Mouse (Mus musculus) neural tube, embryonic 13.5 days (tissue): ENCODE measurements around the gene Fndc7. TPM values are rescaled to one million over a fixed set of nuclear protein-coding genes. Genes with fewer than 3 reads are reported as not detected.

Experiments
- ATAC-seq: fragments of 200-750 bp; cut with Nextera tagmentation; 2 replicates; pipeline ENCODE4 v1.8.0; 2017; ENCODE audit warnings: low read depth, mild to moderate bottlenecking, moderate TSS enrichment, moderate library complexity
- H3K27ac ChIP-seq: fragments of 300-500 bp; sonication (generic); replicated peaks from 2 replicates; pipeline ENCODE4 v1.5.1; 2015; ENCODE audit warnings: moderate library complexity, mild to moderate bottlenecking, inconsistent platforms
- H3K27me3 ChIP-seq: fragments of 300-500 bp; sonication (generic); 2 replicates; pipeline ENCODE4 v1.6.1; 2015; ENCODE audit warnings: mild to moderate bottlenecking, inconsistent platforms
- H3K36me3 ChIP-seq: fragments of 300-500 bp; sonication (generic); 2 replicates; pipeline ENCODE4 v1.6.1; 2015; ENCODE audit warnings: mild to moderate bottlenecking, inconsistent platforms
- H3K4me1 ChIP-seq: fragments of 300-500 bp; sonication (generic); replicated peaks from 2 replicates; pipeline ENCODE4 v1.6.1; 2015; ENCODE audit warnings: inconsistent platforms
- H3K4me2 ChIP-seq: fragments of 300-500 bp; sonication (generic); 2 replicates; pipeline ENCODE4 v1.6.1; 2015; ENCODE audit warnings: inconsistent platforms, mild to moderate bottlenecking, moderate library complexity
- H3K4me3 ChIP-seq: fragments of 300-500 bp; sonication (generic); 2 replicates; pipeline ENCODE4 v1.5.1; 2015; ENCODE audit warnings: mild to moderate bottlenecking, inconsistent platforms
- H3K9ac ChIP-seq: fragments of 300-500 bp; sonication (generic); 2 replicates; pipeline ENCODE4 v1.6.1; 2015; ENCODE audit warnings: moderate library complexity, mild to moderate bottlenecking, inconsistent platforms
- H3K9me3 ChIP-seq: fragments of 300-500 bp; sonication (generic); 2 replicates; pipeline ENCODE4 v1.6.1; 2016; ENCODE audit warnings: inconsistent platforms
- WGBS: fragments of 180-500 bp; shearing (Covaris S2); methylation state at CpG from one replicate; pipeline ENCODE4 v1.1.7; 2015; 5-methylcytosine and 5-hydroxymethylcytosine counted together
- polyA plus RNA-seq: library from polyadenylated mRNA; unstranded; fragments of >200 nt; fragmentation: Nextera tagmentation; extraction: Ambion mirVana; gene quantifications from 2 replicates; pipeline ENCODE4 v1.2.1, GENCODE M21; 2015

Gene Fndc7
- polyA plus RNA-seq, 1 experiment from 2014 or later = not detected

DNA sequence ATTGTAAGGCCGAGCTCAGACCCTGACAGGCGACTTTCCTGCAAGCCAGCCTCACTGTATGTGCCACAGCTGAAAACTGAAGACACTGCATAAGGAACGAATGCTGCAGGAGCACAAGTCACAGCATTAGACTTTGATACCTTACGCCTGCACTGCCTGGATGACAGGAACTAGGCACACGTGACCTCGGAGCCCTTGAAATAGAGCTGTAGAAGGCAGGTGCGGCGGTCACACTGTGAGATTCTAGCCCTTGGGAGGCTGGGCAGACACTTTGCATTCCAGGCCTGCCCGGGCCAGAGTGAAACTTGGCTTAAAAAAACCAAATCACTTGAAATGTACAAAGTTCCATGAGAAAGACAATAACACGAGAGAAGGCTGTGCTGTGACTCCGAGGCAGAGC, 59.3 kb downstream of the Fndc7 start:
- ATAC-seq = no peak
- no peak overlapping the region for H3K27ac ChIP-seq
- H3K9me3 ChIP-seq = no peaks in the 10 kb centered on the region
- 90% methylated on average over 11 of the region's 11 CpGs for WGBS
- H3K36me3 ChIP-seq = peaks cover 6% of the 10 kb centered on the region; the same call in 1 of the 2 replicates
- no peak overlapping the region for H3K9ac ChIP-seq
- H3K4me3 ChIP-seq = no peak overlapping the region
- H3K4me1 ChIP-seq = no peaks in the 10 kb centered on the region
- no peaks in the 10 kb centered on the region for H3K27me3 ChIP-seq
- no peak overlapping the region for H3K4me2 ChIP-seq

DNA sequence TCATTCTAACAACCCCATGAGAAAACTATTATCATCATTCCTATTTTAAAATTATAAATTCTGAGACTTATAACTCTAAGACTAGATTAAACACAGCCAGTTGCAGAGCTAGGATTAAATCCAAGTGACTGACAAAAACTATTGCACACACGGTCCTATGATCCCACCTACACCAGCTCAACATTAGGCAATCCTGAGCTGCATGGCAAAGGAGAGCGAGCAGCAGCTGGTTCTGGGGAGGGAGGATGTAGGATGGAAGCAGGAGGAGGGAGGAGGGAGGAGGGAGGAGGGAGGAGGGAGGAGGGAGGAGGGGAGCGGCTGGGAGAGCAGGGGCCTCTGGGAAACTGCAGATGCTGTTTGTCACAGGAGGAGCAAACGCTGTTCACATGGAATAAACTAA, 74.2 kb downstream of the Fndc7 start:
- Histone ChIP-seq H3K9ac (no peak overlapping the region), H3K4me1 (no peaks in the 10 kb centered on the region), H3K9me3 (no peaks in the 10 kb centered on the region), H3K36me3 (peaks cover 22% of the 10 kb centered on the region; the same call in 1 of the 2 replicates), H3K4me3 (no peak overlapping the region), H3K4me2 (no peak overlapping the region), H3K27ac (no peak overlapping the region), H3K27me3 (no peaks in the 10 kb centered on the region)
- ATAC-seq = no peak
- WGBS = 76% methylated on average over 3 of the region's 4 CpGs

DNA sequence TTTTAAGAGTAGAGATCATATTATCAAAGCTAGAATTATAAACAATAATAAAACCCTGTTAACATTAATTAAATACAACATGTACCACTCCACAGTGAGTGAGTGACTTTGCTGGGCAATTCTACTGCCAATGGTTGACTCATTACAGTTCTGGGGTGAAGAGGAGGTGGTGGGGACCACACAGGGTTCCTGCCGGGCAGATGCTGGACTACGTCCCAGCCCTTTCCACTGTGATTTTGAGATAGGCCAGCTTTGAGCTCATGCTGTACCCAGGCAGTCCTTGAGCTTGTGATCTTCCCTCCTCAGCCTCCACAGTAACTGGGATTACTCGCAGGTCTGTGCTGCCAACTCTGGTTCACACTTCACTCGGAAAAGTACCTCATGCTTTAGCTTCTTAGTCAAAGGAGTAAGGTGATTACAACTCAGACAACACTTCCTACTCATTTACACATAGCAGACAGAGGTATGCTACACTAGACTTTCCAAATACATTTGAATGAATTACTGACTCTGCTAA, 79.0 kb downstream of the Fndc7 start:
- WGBS = 82% methylated on average over 4 of the region's 4 CpGs
- H3K27me3 ChIP-seq = no peaks in the 10 kb centered on the region
- no peak for ATAC-seq

DNA sequence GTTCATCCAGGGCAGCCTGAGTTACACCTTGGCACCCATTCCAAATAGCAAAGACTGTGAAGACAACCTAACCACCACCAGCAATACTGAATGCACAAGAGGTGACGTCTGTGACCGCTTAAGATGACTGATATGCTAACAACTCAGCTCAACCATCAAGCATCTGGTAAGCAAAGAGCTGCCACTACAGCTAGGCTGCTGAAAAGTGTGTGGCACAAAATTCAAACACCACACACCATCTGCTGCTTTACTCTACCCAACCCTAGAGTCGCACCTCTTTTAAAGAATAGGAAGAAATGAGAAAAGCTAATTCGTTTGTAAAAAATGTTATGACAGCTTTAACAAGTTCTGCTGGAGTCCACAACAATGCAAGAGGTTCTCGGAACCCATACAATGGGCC, 84.2 kb downstream of the Fndc7 start:
- Histone ChIP-seq H3K27ac (no peak overlapping the region), H3K4me2 (no peak overlapping the region), H3K27me3 (no peaks in the 10 kb centered on the region), H3K4me3 (no peak overlapping the region), H3K36me3 (peaks cover 42% of the 10 kb centered on the region), H3K4me1 (no peaks in the 10 kb centered on the region), H3K9me3 (no peaks in the 10 kb centered on the region), H3K9ac (no peak overlapping the region)
- ATAC-seq = no peak
- 85% methylated on average over 5 of the region's 5 CpGs for whole genome bisulfite sequencing

More for the DNA sequence above, 79.0 kb downstream of the Fndc7 start:
- Histone ChIP-seq H3K27ac (no peak overlapping the region), H3K4me1 (no peaks in the 10 kb centered on the region), H3K9ac (no peak overlapping the region), H3K9me3 (no peaks in the 10 kb centered on the region), H3K4me2 (no peak overlapping the region), H3K36me3 (peaks cover 18% of the 10 kb centered on the region; the same call in 1 of the 2 replicates), H3K4me3 (no peak overlapping the region)

Other genes starting within 250 kb of the Fndc7 start
- 41.8 and 47.4 TPM in 2 replicates for gene Clcc1, start 236.1 kb downstream of the Fndc7 start, polyA plus RNA-seq
- 31.3 and 38.1 TPM in 2 replicates for gene Gpsm2, start 167.7 kb downstream of the Fndc7 start, polyA plus RNA-seq
- gene Aknad1, start 150.3 kb downstream of the Fndc7 start, polyA plus RNA-seq = 0.10 TPM in 1 of 2 replicates, not detected in the other
- 15.9 and 19.2 TPM in 2 replicates for gene Stxbp3, start 49.5 kb downstream of the Fndc7 start, polyA plus RNA-seq
- gene Prpf38b, start 21.7 kb upstream of the Fndc7 start, polyA plus RNA-seq = 63.6 and 79.4 TPM in 2 replicates
- gene Henmt1, start 49.9 kb upstream of the Fndc7 start, polyA plus RNA-seq = 1.7 and 2.7 TPM in 2 replicates
- gene Gm9857, start 50.4 kb upstream of the Fndc7 start, polyA plus RNA-seq = 1.1 TPM in 1 of 2 replicates, not detected in the other
- 24.4 and 34.6 TPM in 2 replicates for gene Fam102b, start 137.6 kb upstream of the Fndc7 start, polyA plus RNA-seq
- gene Slc25a54, start 190.5 kb upstream of the Fndc7 start, polyA plus RNA-seq = not detected in 2 replicates
- 9.2 and 12.1 TPM in 2 replicates for gene Slc25a24, start 233.1 kb upstream of the Fndc7 start, polyA plus RNA-seq